Mouse (Mus musculus): ENCODE measurements around the gene Syngr3. TPM values are rescaled to one million over a fixed set of nuclear protein-coding genes. Genes with fewer than 3 reads are reported as not detected.

Syngr3 gene
- polyA plus RNA-seq, 1 experiment from 2014 or later = 5.0 TPM

DNA sequence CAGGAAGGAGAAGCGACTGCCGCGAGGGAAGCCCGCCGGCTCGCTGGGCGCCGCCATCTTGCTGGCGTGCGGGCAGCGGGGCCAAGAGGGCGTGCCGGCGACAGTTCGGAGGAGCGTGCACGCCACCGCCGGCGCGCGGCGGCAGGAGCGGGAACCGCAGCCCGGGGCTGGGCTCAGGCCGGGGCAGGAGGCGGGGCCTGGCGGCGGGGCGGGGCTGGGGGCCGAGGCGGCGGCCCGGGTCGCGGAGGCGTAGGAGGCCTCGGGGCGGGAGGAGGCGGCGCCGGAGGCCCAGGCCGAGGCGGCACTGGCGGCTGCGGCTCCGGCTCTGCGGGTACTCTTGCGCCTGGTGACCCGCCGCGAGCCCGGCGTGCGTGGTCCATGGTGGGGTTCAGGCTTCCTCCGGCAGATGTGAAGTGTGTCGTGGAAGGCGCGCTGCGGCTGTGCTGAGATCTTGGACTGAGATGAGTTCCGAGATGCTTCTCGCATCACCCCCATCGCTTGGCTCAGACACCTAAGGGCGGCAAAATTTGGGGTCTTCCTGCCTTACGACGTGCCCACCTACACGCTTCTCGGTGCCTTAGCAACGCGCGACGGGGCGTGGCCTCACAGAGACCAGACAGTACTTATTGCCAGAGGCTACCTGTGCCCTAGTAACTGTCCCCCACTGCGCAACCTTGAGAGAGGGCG lies 6.4 kb upstream of the Syngr3 start, which contains the start of the genes Gfer and Noxo1:
Gene Gfer (minus strand): TSS at position 146 of the 687 bp plus-strand sequence.
Gene Noxo1 (plus strand): TSS at position 224 of the 687 bp plus-strand sequence.
- peak within 1 kb of the TSS; percentile 86 for H3K4me2 ChIP-seq (replicated peaks; ENCODE audit: low read depth)
- H3K9ac ChIP-seq (ENCODE audit: low read length) = peak within 1 kb of the TSS; percentile 77
- no peaks in the 10 kb centered on the region for H3K27me3 ChIP-seq (ENCODE audit: control insufficient read depth, insufficient read depth, low read length)
- peak; percentile 95 for DNase-seq (ENCODE audit: low spot score)
- H3K27ac ChIP-seq (replicated peaks) = peak within 1 kb of the TSS; percentile 81
- ATAC-seq (ENCODE audit: low FRiP score, low TSS enrichment) = peak; percentile 89
- peak within 1 kb of the TSS; percentile 80 for H3K4me3 ChIP-seq (ENCODE audit: low read depth, low read length)
- H3K9me3 ChIP-seq (ENCODE audit: control insufficient read depth, low read length) = no peaks in the 10 kb centered on the region
- WGBS = under 1% methylated on average over 66 of the region's 76 CpGs
- TF ChIP-seq CTCF (IDR thresholded peaks at IDR 0.05; ENCODE audit: low read depth) = peak; percentile 44
- TF ChIP-seq EP300 (optimal IDR thresholded peaks at IDR 0.05) = no peak
- peaks cover 3% of the 10 kb centered on the region; the same call in 1 of the 2 replicates for H3K36me3 ChIP-seq (ENCODE audit: control insufficient read depth, insufficient read depth, low read length)
- H3K4me1 ChIP-seq (replicated peaks; ENCODE audit: control insufficient read depth, insufficient read depth) = peaks cover 5% of the 10 kb centered on the region; the same call in 1 of the 2 replicates

DNA sequence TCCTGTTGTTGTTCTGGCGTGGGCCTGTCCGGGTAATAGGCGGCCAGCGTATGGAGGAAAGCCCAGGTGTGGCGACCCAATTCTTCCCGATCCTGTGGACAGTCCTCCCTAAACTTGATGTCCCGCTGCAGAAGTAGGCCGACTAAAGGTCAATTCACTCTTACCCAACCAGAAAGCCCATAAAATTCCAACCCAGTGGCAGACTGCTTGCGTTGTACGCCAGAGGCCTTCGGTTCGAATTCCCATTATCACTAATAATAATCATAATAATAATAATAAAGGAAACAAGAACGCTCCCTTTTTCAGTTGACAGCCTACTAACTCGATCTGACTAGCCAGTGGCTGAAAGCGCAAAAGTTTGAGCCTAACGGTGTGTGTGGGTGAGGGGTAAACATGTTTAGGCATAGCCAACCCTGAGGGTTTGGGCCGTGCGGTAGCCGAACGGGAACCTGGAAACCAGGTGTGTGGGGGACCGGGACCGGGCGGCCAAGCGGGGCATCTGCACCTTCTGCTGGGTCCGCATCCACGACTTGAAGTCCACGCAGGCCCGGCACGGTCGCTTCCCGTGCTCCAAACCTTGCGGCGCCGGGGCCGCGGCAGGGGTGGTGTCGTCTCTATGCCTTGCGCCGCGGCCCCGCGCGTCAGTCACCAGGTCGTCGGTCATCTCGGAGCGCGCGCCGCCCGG lies 5.7 kb upstream of the Syngr3 start:
- DNase-seq (ENCODE audit: low spot score) (no peak), ATAC-seq (ENCODE audit: low FRiP score, low TSS enrichment) (peak; percentile 16)
- H3K9ac ChIP-seq (ENCODE audit: low read length) = peak overlapping the region; percentile 77

DNA sequence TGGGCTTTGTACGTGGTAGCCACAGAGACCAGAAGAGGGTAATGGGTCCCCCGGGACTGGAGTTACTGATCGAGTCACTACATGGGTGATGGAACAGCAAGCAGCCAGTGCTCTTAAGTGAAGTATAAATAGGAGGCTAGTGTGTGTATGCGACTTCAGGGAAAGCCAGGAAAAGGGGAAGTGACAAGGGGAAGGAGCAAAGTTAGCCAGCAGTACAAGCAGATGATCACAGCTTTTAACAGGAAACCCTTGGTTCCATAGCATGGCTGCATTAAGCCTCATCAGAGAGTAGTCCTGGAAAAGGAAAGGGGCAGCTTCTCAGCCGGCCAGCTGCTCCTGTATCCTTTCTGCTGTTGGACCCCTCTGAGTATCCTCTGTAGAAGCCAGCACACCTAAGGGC lies 2.6 kb upstream of the Syngr3 start:
- Histone ChIP-seq H3K27ac (replicated peaks) (no peak overlapping the region), H3K36me3 (ENCODE audit: control insufficient read depth, insufficient read depth, low read length) (no peaks in the 10 kb centered on the region), H3K4me1 (replicated peaks; ENCODE audit: control insufficient read depth, insufficient read depth) (peaks cover 12% of the 10 kb centered on the region), H3K4me3 (ENCODE audit: low read depth, low read length) (no peak overlapping the region), H3K9ac (ENCODE audit: low read length) (no peak overlapping the region), H3K4me2 (replicated peaks; ENCODE audit: low read depth) (no peak overlapping the region), H3K27me3 (ENCODE audit: control insufficient read depth, insufficient read depth, low read length) (peaks cover 6% of the 10 kb centered on the region), H3K9me3 (ENCODE audit: control insufficient read depth, low read length) (no peaks in the 10 kb centered on the region)
- no peak for TF ChIP-seq CTCF (IDR thresholded peaks at IDR 0.05; ENCODE audit: low read depth)
- no peak for TF ChIP-seq EP300 (optimal IDR thresholded peaks at IDR 0.05)
- 86% methylated on average over 5 of the region's 5 CpGs for WGBS
- ATAC-seq (ENCODE audit: low FRiP score, low TSS enrichment) = no peak
- no peak for DNase-seq (ENCODE audit: low spot score)

More for the DNA sequence above, 5.7 kb upstream of the Syngr3 start:
- peak overlapping the region; percentile 80 for H3K4me3 ChIP-seq (ENCODE audit: low read depth, low read length)
- H3K27ac ChIP-seq (replicated peaks) = peak overlapping the region; percentile 81
- H3K4me1 ChIP-seq (replicated peaks; ENCODE audit: control insufficient read depth, insufficient read depth) = peaks cover 5% of the 10 kb centered on the region; the same call in 1 of the 2 replicates
- H3K4me2 ChIP-seq (replicated peaks; ENCODE audit: low read depth) = peak overlapping the region; percentile 86
- 9% methylated on average over 40 of the region's 51 CpGs for WGBS
- TF ChIP-seq CTCF (IDR thresholded peaks at IDR 0.05; ENCODE audit: low read depth) (no peak), EP300 (optimal IDR thresholded peaks at IDR 0.05) (no peak)
- peaks cover 3% of the 10 kb centered on the region; the same call in 1 of the 2 replicates for H3K27me3 ChIP-seq (ENCODE audit: control insufficient read depth, insufficient read depth, low read length)
- H3K36me3 ChIP-seq (ENCODE audit: control insufficient read depth, insufficient read depth, low read length) = peaks cover 3% of the 10 kb centered on the region; the same call in 1 of the 2 replicates
- no peaks in the 10 kb centered on the region for H3K9me3 ChIP-seq (ENCODE audit: control insufficient read depth, low read length)

DNA sequence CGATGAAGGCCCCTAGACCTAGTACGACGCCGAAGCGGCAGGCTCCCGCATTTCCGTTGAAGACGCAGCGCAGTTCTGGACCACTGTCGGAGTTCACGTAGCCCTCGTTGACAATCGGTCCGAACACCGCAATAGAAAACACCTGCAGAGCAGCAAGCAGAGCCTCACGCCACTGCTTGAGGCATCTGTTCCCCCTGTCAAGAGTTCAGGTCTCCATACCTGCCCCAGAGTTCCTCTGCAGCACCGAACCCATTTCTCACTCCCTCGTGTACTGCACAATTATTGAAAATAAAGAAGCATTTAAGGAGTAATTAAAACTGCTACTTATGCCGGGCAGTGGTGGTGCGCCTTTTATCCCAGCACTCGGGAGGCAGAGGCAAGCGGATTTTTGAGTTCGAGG lies 2.2 kb downstream of the Syngr3 start:
- no peaks in the 10 kb centered on the region for H3K36me3 ChIP-seq (ENCODE audit: control insufficient read depth, insufficient read depth, low read length)
- H3K9ac ChIP-seq (ENCODE audit: low read length) = peak overlapping the region; percentile 27; the same call in 1 of the 2 replicates

GRCm38 (mm10) chr17:24687146-24687595 lies 2.6 kb downstream of the Syngr3 start:
- peak overlapping the region; percentile 27; the same call in 1 of the 2 replicates for H3K9ac ChIP-seq (ENCODE audit: low read length)
- peak overlapping the region; percentile 34 for H3K4me3 ChIP-seq (ENCODE audit: low read depth, low read length)
- peaks cover 6% of the 10 kb centered on the region for H3K27me3 ChIP-seq (ENCODE audit: control insufficient read depth, insufficient read depth, low read length)
- ATAC-seq (ENCODE audit: low FRiP score, low TSS enrichment) (peak; percentile 69), DNase-seq (ENCODE audit: low spot score) (peak; percentile 77)
- TF ChIP-seq EP300 (optimal IDR thresholded peaks at IDR 0.05) = no peak
- peak; percentile 19; the same call in 1 of the 2 replicates for TF ChIP-seq CTCF (IDR thresholded peaks at IDR 0.05; ENCODE audit: low read depth)
- WGBS = 1% methylated on average over 24 of the region's 25 CpGs
- H3K27ac ChIP-seq (replicated peaks) = no peak overlapping the region
- peak overlapping the region; percentile 56 for H3K4me2 ChIP-seq (replicated peaks; ENCODE audit: low read depth)
- H3K9me3 ChIP-seq (ENCODE audit: control insufficient read depth, low read length) = no peaks in the 10 kb centered on the region
- peaks cover 8% of the 10 kb centered on the region for H3K4me1 ChIP-seq (replicated peaks; ENCODE audit: control insufficient read depth, insufficient read depth)
- no peaks in the 10 kb centered on the region for H3K36me3 ChIP-seq (ENCODE audit: control insufficient read depth, insufficient read depth, low read length)

More for the DNA sequence above, 2.2 kb downstream of the Syngr3 start:
- WGBS = 24% methylated on average over 23 of the region's 23 CpGs
- ATAC-seq (ENCODE audit: low FRiP score, low TSS enrichment) = no peak
- H3K27ac ChIP-seq (replicated peaks) = no peak overlapping the region
- peaks cover 8% of the 10 kb centered on the region for H3K4me1 ChIP-seq (replicated peaks; ENCODE audit: control insufficient read depth, insufficient read depth)
- H3K9me3 ChIP-seq (ENCODE audit: control insufficient read depth, low read length) = no peaks in the 10 kb centered on the region
- TF ChIP-seq CTCF (IDR thresholded peaks at IDR 0.05; ENCODE audit: low read depth) (no peak), EP300 (optimal IDR thresholded peaks at IDR 0.05) (no peak)
- H3K4me2 ChIP-seq (replicated peaks; ENCODE audit: low read depth) = peak overlapping the region; percentile 56
- H3K4me3 ChIP-seq (ENCODE audit: low read depth, low read length) = peak overlapping the region; percentile 34
- DNase-seq (ENCODE audit: low spot score) = no peak
- H3K27me3 ChIP-seq (ENCODE audit: control insufficient read depth, insufficient read depth, low read length) = peaks cover 6% of the 10 kb centered on the region

All from stomach, postnatal 0 days (tissue).